Mouse (Mus musculus) myocyte (in vitro differentiated cells): ENCODE measurements around the gene Rgs9bp. TPM values are rescaled to one million over a fixed set of nuclear protein-coding genes. Genes with fewer than 3 reads are reported as not detected.

Experiments
- H3K27me3 ChIP-seq: one replicate; pipeline ENCODE4 v1.6.1; 2011; ENCODE audit not compliant: control insufficient read depth, insufficient read depth, insufficient read length
- H3K36me3 ChIP-seq: one replicate; pipeline ENCODE4 v1.6.1; 2011; ENCODE audit not compliant: control insufficient read depth, insufficient read depth
- H3K4me2 ChIP-seq: one replicate; pipeline ENCODE4 v1.6.1; 2011; ENCODE audit warnings: low read depth, control low read depth
- H3K4me3 ChIP-seq: one replicate; pipeline ENCODE4 v1.5.1; 2011; ENCODE audit warnings: mild to moderate bottlenecking, control low read depth, moderate library complexity
- H3K79me2 ChIP-seq: one replicate; pipeline ENCODE4 v1.6.1; 2011; ENCODE audit not compliant: control insufficient read depth, insufficient read depth
- H3ac ChIP-seq: one replicate; pipeline ENCODE4 v1.6.1; 2011; ENCODE audit not compliant: control insufficient read depth, insufficient read length
- CEBPB ChIP-seq: IDR thresholded peaks from 2 replicates; pipeline ENCODE4 v1.6.1; 2011; ENCODE audit warnings: mild to moderate bottlenecking, moderate library complexity; ENCODE audit not compliant: poor library complexity, insufficient read depth, severe bottlenecking
- E2F4 ChIP-seq: IDR thresholded peaks from one replicate; pipeline ENCODE4 v1.6.1; 2011; ENCODE audit warnings: mild to moderate bottlenecking, control low read depth, moderate library complexity; ENCODE audit not compliant: insufficient read depth
- MAX ChIP-seq: IDR thresholded peaks from one replicate; pipeline ENCODE4 v1.6.1; 2011; ENCODE audit warnings: low read depth, mild to moderate bottlenecking, control low read depth
- MYOD1 ChIP-seq, 3 experiments: IDR thresholded peaks; one replicate each; pipeline ENCODE4 v1.6.1; 2011; ENCODE audit warnings: control low read depth in 2 of 3, low read depth in 2 of 3, mild to moderate bottlenecking in 2 of 3, moderate library complexity in 1 of 3; ENCODE audit not compliant: insufficient read length in 2 of 3, control insufficient read depth in 1 of 3
- MYOG ChIP-seq, 3 experiments: IDR thresholded peaks; one replicate each; pipeline ENCODE4 v1.6.1; 2011; ENCODE audit warnings: control low read depth in 2 of 3, low read depth in 2 of 3, mild to moderate bottlenecking in 2 of 3; ENCODE audit not compliant: insufficient read length in 2 of 3, control insufficient read depth in 1 of 3, insufficient read depth in 1 of 3
- POLR2A ChIP-seq: IDR thresholded peaks from one replicate; pipeline ENCODE4 v1.6.1; 2011; ENCODE audit warnings: low read depth, mild to moderate bottlenecking, control low read depth, moderate library complexity; ENCODE audit not compliant: insufficient read length
- POLR2AphosphoS2 ChIP-seq: IDR thresholded peaks from one replicate; pipeline ENCODE4 v1.6.1; 2011; ENCODE audit warnings: low read depth, control low read depth; ENCODE audit not compliant: insufficient read length
- REST ChIP-seq: IDR thresholded peaks from one replicate; pipeline ENCODE4 v1.6.1; 2011; ENCODE audit warnings: mild to moderate bottlenecking, control low read depth, moderate library complexity; ENCODE audit not compliant: insufficient read depth, insufficient read length
- SRF ChIP-seq: IDR thresholded peaks from one replicate; pipeline ENCODE4 v1.6.1; 2011; ENCODE audit warnings: low read depth; ENCODE audit not compliant: control insufficient read depth, insufficient read length
- TCF12 ChIP-seq: IDR thresholded peaks from one replicate; pipeline ENCODE4 v1.6.1; 2011; ENCODE audit warnings: mild to moderate bottlenecking, control low read depth; ENCODE audit not compliant: poor library complexity, insufficient read depth, severe bottlenecking
- TCF3 ChIP-seq: IDR thresholded peaks from one replicate; pipeline ENCODE4 v1.6.1; 2011; ENCODE audit warnings: low read depth, control low read depth; ENCODE audit not compliant: insufficient read length
- USF1 ChIP-seq: IDR thresholded peaks from one replicate; pipeline ENCODE4 v1.6.1; 2011; ENCODE audit warnings: low read depth, mild to moderate bottlenecking, control low read depth, moderate library complexity
- polyA plus RNA-seq: library from polyadenylated mRNA; unstranded; fragments of >200 nt; fragmentation: generic; extraction: Trizol; gene quantifications from one replicate; pipeline ENCODE4 v1.2.1, GENCODE M21; 2012; ENCODE audit warnings: missing spikeins

The Rgs9bp gene
- polyA plus RNA-seq, 1 experiment, result not detected

GRCm38 (mm10) chr7:35599492-35599891 is 14.1 kb upstream of the Rgs9bp start:
- Histone ChIP-seq H3K4me2 (no peak overlapping the region), H3K36me3 (peaks cover 7% of the 10 kb centered on the region)

DNA sequence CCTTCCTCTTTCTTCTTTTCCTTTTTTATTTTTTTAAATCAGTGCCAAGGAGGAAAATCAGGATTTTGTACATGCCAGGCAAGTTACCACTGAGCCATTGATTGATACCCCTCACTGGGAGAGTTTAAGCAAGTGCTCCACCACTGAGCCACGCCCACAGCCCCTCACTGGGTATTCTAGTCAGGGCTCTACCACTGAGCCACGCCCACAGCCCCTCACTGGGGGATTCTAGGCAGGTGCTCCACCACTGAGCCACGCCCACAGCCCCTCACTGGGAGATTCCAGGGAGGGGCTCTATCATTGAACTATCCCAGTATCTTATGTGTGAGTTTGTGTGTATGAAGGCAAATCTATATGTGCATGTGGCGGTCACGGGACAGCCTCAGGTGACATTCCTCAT is 8.9 kb upstream of the Rgs9bp start:
- TF ChIP-seq SRF (no peak), MAX (no peak), CEBPB (no peak), POLR2AphosphoS2 (no peak), MYOG (IDR thresholded peaks at IDR 0.05; ENCODE audit: control insufficient read depth in 1 of 3, insufficient read depth in 1 of 3, insufficient read length in 2 of 3, low read depth in 2 of 3) (no peak), POLR2A (no peak), TCF12 (no peak), E2F4 (no peak)
- H3K27me3 ChIP-seq, result no peaks in the 10 kb centered on the region
- H3K79me2 ChIP-seq, result no peaks in the 10 kb centered on the region
- H3K4me2 ChIP-seq, result no peak overlapping the region
- H3K36me3 ChIP-seq, result peaks cover 3% of the 10 kb centered on the region
- no peak overlapping the region for H3ac ChIP-seq
- H3K4me3 ChIP-seq, result no peak overlapping the region

More at GRCm38 (mm10) chr7:35599492-35599891, 14.1 kb upstream of the Rgs9bp start:
- TF ChIP-seq E2F4 (no peak), REST (no peak), MAX (no peak), TCF3 (no peak), CEBPB (no peak), SRF (no peak), TCF12 (no peak), USF1 (no peak)
- Histone ChIP-seq H3ac (no peak overlapping the region), H3K79me2 (no peaks in the 10 kb centered on the region), H3K27me3 (no peaks in the 10 kb centered on the region), H3K4me3 (no peak overlapping the region)

DNA sequence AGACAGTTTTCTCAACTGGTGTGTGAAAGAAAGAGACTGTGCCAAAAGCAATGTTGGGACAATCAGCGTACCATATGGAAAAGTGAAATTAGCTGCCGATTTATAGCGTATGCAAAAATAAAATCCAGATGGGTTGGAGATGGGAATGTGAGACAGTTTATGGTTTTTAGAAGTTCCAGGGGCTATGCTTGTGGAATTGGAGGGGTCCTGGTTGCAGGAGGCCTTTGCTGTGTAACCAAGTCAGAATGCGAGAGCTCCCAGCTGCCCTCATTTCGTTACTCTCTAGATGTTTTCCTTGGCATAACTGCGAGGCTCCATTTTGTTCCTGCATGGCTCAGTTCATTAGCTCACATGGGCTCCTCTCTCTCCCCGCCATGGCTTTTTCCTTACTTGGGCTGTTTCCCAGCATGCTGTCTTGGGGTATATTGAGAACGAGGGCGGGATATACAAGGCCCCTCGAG is 5.4 kb upstream of the Rgs9bp start:
- no peak overlapping the region for H3K4me2 ChIP-seq
- TF ChIP-seq MYOD1 (IDR thresholded peaks at IDR 0.05; ENCODE audit: control insufficient read depth in 1 of 3, insufficient read length in 2 of 3, low read depth in 2 of 3), result no peak
- no peak for TF ChIP-seq SRF
- TF ChIP-seq REST, result no peak
- TF ChIP-seq USF1, result no peak
- TF ChIP-seq MAX, result no peak
- TF ChIP-seq TCF3, result no peak
- TF ChIP-seq MYOG (IDR thresholded peaks at IDR 0.05; ENCODE audit: control insufficient read depth in 1 of 3, insufficient read depth in 1 of 3, insufficient read length in 2 of 3, low read depth in 2 of 3), result no peak
- TF ChIP-seq POLR2AphosphoS2, result no peak
- TF ChIP-seq POLR2A, result no peak
- peaks cover 3% of the 10 kb centered on the region for H3K36me3 ChIP-seq
- H3ac ChIP-seq, result no peak overlapping the region
- H3K4me3 ChIP-seq, result no peak overlapping the region
- no peaks in the 10 kb centered on the region for H3K79me2 ChIP-seq
- no peaks in the 10 kb centered on the region for H3K27me3 ChIP-seq

DNA sequence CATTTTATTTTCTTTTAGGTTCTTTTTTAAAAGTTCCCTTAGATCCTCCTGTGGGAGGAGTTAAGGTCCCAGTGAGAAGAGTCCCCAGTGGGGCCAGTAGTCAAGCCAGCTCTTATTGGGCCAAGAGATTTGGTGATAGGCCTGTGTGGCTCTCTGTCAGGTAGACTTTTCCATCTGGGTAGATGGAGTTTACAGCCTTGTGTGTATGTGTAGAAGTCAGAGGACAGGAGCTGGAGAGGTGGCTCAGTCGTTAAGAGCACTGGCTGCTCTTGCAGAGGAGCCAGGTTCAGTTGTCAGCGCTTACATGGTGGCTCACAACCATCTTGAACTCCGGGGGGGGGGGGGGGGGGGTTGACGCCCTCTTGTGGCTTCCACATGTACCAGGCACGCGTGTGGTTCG is 4.1 kb upstream of the Rgs9bp start:
- H3ac ChIP-seq, result no peak overlapping the region
- TF ChIP-seq TCF3 (no peak), SRF (no peak), CEBPB (no peak), MAX (no peak), POLR2AphosphoS2 (no peak), USF1 (no peak), POLR2A (no peak), TCF12 (no peak), E2F4 (no peak), REST (no peak), MYOG (IDR thresholded peaks at IDR 0.05; ENCODE audit: control insufficient read depth in 1 of 3, insufficient read depth in 1 of 3, insufficient read length in 2 of 3, low read depth in 2 of 3) (no peak), MYOD1 (IDR thresholded peaks at IDR 0.05; ENCODE audit: control insufficient read depth in 1 of 3, insufficient read length in 2 of 3, low read depth in 2 of 3) (no peak)
- peaks cover 5% of the 10 kb centered on the region for H3K27me3 ChIP-seq
- no peaks in the 10 kb centered on the region for H3K79me2 ChIP-seq
- no peak overlapping the region for H3K4me3 ChIP-seq
- no peak overlapping the region for H3K4me2 ChIP-seq
- no peaks in the 10 kb centered on the region for H3K36me3 ChIP-seq

DNA sequence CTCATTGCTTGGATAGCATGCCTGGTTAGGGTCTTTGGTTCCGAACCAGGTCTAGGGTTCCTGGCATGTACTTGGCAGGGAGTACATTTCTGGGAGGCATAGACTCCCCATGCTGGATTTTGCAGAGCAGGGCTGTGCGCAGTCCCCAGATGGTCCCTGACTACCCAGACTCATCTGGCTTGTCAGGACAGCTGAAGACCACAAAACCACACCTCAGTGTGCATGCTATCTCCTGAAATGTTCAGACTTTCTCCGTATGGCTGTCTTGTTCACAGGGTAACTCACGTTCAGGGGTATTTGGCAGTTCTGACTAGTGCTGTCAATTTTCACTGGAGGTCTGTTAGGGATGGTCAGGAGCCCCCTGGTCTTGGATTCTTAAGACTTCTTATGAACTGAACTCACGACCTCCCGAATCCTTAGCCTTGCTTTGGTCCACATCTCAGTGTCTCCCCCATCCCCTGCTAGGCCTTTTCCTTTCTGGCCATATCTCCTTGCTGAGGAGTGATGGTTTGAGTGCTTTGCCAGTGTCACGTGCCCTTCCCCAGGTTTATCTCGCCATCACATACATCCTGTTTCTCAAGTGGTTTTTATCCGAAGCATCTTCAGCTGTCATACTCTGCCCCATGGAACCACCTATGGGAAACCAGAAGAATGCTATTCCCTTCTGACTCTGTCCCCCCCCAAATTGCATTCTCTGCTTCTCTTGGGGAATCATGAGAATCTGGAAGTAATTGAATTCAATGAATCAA is 3.5 kb upstream of the Rgs9bp start:
- peaks cover 11% of the 10 kb centered on the region for H3K27me3 ChIP-seq
- H3ac ChIP-seq, result no peak overlapping the region
- no peak overlapping the region for H3K4me2 ChIP-seq
- H3K4me3 ChIP-seq, result no peak overlapping the region
- no peak for TF ChIP-seq TCF12
- TF ChIP-seq TCF3, result no peak
- no peak for TF ChIP-seq POLR2AphosphoS2
- TF ChIP-seq POLR2A, result no peak
- TF ChIP-seq CEBPB, result no peak
- no peak for TF ChIP-seq MAX
- no peak for TF ChIP-seq MYOG (IDR thresholded peaks at IDR 0.05; ENCODE audit: control insufficient read depth in 1 of 3, insufficient read depth in 1 of 3, insufficient read length in 2 of 3, low read depth in 2 of 3)
- TF ChIP-seq SRF, result no peak
- TF ChIP-seq E2F4, result no peak
- TF ChIP-seq MYOD1 (IDR thresholded peaks at IDR 0.05; ENCODE audit: control insufficient read depth in 1 of 3, insufficient read length in 2 of 3, low read depth in 2 of 3), result no peak
- no peaks in the 10 kb centered on the region for H3K36me3 ChIP-seq
- no peaks in the 10 kb centered on the region for H3K79me2 ChIP-seq
